Mouse (Mus musculus) bone marrow macrophage, adult 2 months (primary cell): ENCODE results near the gene Rabif.

ENCODE experiments used
- CTCF ChIP-seq: IDR thresholded peaks from 2 replicates; pipeline ENCODE4 v1.5.1; 2012; ENCODE audit warnings: low read depth, mild to moderate bottlenecking, low read length, moderate library complexity
- POLR2A ChIP-seq: IDR thresholded peaks from 2 replicates; pipeline ENCODE4 v1.6.1; 2012; ENCODE audit warnings: mild to moderate bottlenecking, low read depth, low read length, borderline replicate concordance

DNA sequence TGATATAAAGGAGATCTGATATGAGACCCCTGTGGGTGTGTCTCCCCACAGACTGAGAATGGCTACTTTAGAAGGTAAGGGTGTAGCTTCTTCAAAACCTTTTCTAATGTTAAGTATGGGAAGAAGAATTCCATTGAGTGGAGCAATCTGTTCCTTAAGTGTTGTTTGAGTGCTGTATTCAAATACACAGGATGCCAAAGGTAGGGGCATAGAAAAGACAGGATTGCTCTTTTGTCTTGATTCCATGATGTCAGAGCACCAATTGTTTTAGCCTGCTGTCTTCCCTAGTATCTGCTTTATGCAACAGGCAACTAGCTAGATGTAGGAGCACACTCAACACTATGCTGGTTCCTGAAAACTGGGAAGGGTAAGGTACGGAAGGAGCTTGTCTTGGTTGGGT, 40.6 kb downstream of the Rabif start:
- no peak for TF ChIP-seq POLR2A
- no peak for TF ChIP-seq CTCF
